Mouse (Mus musculus) CH12.LX (cell line): ENCODE measurements at regions not wholly inside any gene's neighbourhood (a gene's known extent, or its start where the extent isn't known, plus 50 kb on each side); places are given as distances from the start of the nearest gene placed in this dataset.

ENCODE experiments used
- DNase-seq: peaks from one replicate; pipeline ENCODE4 v3.0.0-alpha.2; 2013; ENCODE audit errors: extremely low read depth
- H3K27ac ChIP-seq: 2 replicates; pipeline ENCODE4 v1.5.1; 2012; ENCODE audit warnings: low read depth, mild to moderate bottlenecking, control low read depth, moderate library complexity; ENCODE audit not compliant: insufficient read depth
- H3K27me3 ChIP-seq: replicated peaks from 2 replicates; pipeline ENCODE3; 2012; ENCODE audit warnings: inconsistent platforms
- H3K36me3 ChIP-seq, 2 experiments: replicated peaks in 1 of 2; 2 replicates each; pipeline versions ENCODE3 to v1.6.1; 2012; ENCODE audit warnings: inconsistent platforms in 1 of 2, low read length in 1 of 2, mild to moderate bottlenecking in 1 of 2, mixed read lengths in 1 of 2, moderate library complexity in 1 of 2; ENCODE audit not compliant: control insufficient read depth in 1 of 2, insufficient read depth in 1 of 2
- H3K4me1 ChIP-seq, 2 experiments: 2 replicates each; pipeline ENCODE4 v1.6.1; 2012; ENCODE audit warnings: inconsistent platforms in 1 of 2, moderate library complexity in 1 of 2; ENCODE audit not compliant: insufficient read depth in 2 of 2, control insufficient read depth in 1 of 2
- H3K4me2 ChIP-seq: 2 replicates; pipeline ENCODE4 v1.6.1; 2012; ENCODE audit warnings: low read depth, mild to moderate bottlenecking, control low read depth; ENCODE audit not compliant: poor library complexity, insufficient read depth, severe bottlenecking
- H3K4me3 ChIP-seq, 3 experiments: fragments of 150-350 bp in 1 of 3; sonication (generic) in 1 of 3; replicated peaks in 1 of 3; 2 replicates each; pipeline versions ENCODE3 to v1.5.1; 2011 to 2012; ENCODE audit warnings: low read depth in 2 of 3, low read length in 2 of 3, mild to moderate bottlenecking in 2 of 3, moderate library complexity in 2 of 3, control low read depth in 1 of 3, improper control_type of control experiment in 1 of 3, inconsistent platforms in 1 of 3, mixed read lengths in 1 of 3; ENCODE audit not compliant: poor library complexity in 1 of 3
- H3K79me2 ChIP-seq: replicated peaks from 2 replicates; pipeline ENCODE4 v1.6.1; 2012; ENCODE audit warnings: mild to moderate bottlenecking, moderate library complexity; ENCODE audit not compliant: control insufficient read depth, poor library complexity, insufficient read depth, severe bottlenecking; ENCODE audit errors: extremely low read depth
- H3K9ac ChIP-seq: 2 replicates; pipeline ENCODE4 v1.6.1; 2012; ENCODE audit warnings: low read depth, mild to moderate bottlenecking, control low read depth, moderate library complexity; ENCODE audit not compliant: insufficient read depth
- H3K9me3 ChIP-seq: replicated peaks from 2 replicates; pipeline ENCODE3; 2012; ENCODE audit warnings: low read length, inconsistent platforms, mixed read lengths
- BHLHE40 ChIP-seq: IDR thresholded peaks from 2 replicates; pipeline ENCODE4 v1.6.1; 2011; ENCODE audit warnings: mild to moderate bottlenecking, low read depth, low read length, improper control_type of control experiment
- CHD1 ChIP-seq: IDR thresholded peaks from 2 replicates; pipeline ENCODE4 v1.6.1; 2012; ENCODE audit warnings: low read depth, low read length, improper control_type of control experiment, inconsistent platforms
- CHD2 ChIP-seq: IDR thresholded peaks from 2 replicates; pipeline ENCODE4 v1.6.1; 2011; ENCODE audit warnings: low read length, improper control_type of control experiment
- CTCF ChIP-seq, 2 experiments: IDR thresholded peaks in 1 of 2; conservative IDR thresholded peaks in 1 of 2; 2 replicates each; pipeline ENCODE4 v1.5.1; 2011 to 2012; ENCODE audit warnings: low read depth in 2 of 2, low read length in 2 of 2, improper control_type of control experiment in 1 of 2, inconsistent platforms in 1 of 2, mild to moderate bottlenecking in 1 of 2, moderate library complexity in 1 of 2
- EP300 ChIP-seq: IDR thresholded peaks from 2 replicates; pipeline ENCODE4 v1.6.1; 2011; ENCODE audit warnings: low read length, improper control_type of control experiment
- ETS1 ChIP-seq: conservative IDR thresholded peaks from 2 replicates; pipeline ENCODE4 v1.6.1; 2012; ENCODE audit warnings: low read depth, mild to moderate bottlenecking, inconsistent platforms, low read length, improper control_type of control experiment, moderate library complexity
- GABPA ChIP-seq: IDR thresholded peaks from 2 replicates; pipeline ENCODE4 v1.6.1; 2012; ENCODE audit warnings: low read depth, low read length, improper control_type of control experiment, inconsistent platforms; ENCODE audit not compliant: insufficient replicate concordance
- HCFC1 ChIP-seq: IDR thresholded peaks from 2 replicates; pipeline ENCODE4 v1.6.1; 2012; ENCODE audit warnings: low read depth, mild to moderate bottlenecking, inconsistent platforms, low read length, improper control_type of control experiment
- JUND ChIP-seq: conservative IDR thresholded peaks from 2 replicates; pipeline ENCODE4 v1.6.1; 2011; ENCODE audit warnings: low read depth, low read length, improper control_type of control experiment
- KAT2A ChIP-seq: IDR thresholded peaks from 2 replicates; pipeline ENCODE4 v1.6.1; 2012; ENCODE audit warnings: low read length, improper control_type of control experiment, inconsistent platforms; ENCODE audit not compliant: insufficient replicate concordance
- MAFK ChIP-seq: IDR thresholded peaks from 2 replicates; pipeline ENCODE4 v1.6.1; 2011; ENCODE audit warnings: low read length, improper control_type of control experiment; ENCODE audit not compliant: insufficient replicate concordance
- MAX ChIP-seq: IDR thresholded peaks from 2 replicates; pipeline ENCODE4 v1.6.1; 2011; ENCODE audit warnings: low read length, improper control_type of control experiment
- MAZ ChIP-seq: IDR thresholded peaks from 2 replicates; pipeline ENCODE4 v1.6.1; 2012; ENCODE audit warnings: low read depth, mild to moderate bottlenecking, inconsistent platforms, low read length, improper control_type of control experiment, moderate library complexity
- MEF2A ChIP-seq: IDR thresholded peaks from 2 replicates; pipeline ENCODE4 v1.6.1; 2014; ENCODE audit warnings: low read depth, mild to moderate bottlenecking, inconsistent platforms, low read length, improper control_type of control experiment, borderline replicate concordance
- MXI1 ChIP-seq: IDR thresholded peaks from 2 replicates; pipeline ENCODE4 v1.6.1; 2011; ENCODE audit warnings: mild to moderate bottlenecking, low read depth, low read length, improper control_type of control experiment
- NELFE ChIP-seq: IDR thresholded peaks from 2 replicates; pipeline ENCODE4 v1.6.1; 2011; ENCODE audit warnings: low read depth, low read length, improper control_type of control experiment
- NRF1 ChIP-seq: IDR thresholded peaks from 2 replicates; pipeline ENCODE4 v1.6.1; 2014; ENCODE audit warnings: low read depth, mild to moderate bottlenecking, inconsistent platforms, low read length, improper control_type of control experiment, moderate library complexity
- PAX5 ChIP-seq: IDR thresholded peaks from 2 replicates; pipeline ENCODE4 v1.6.1; 2012; ENCODE audit warnings: low read length, inconsistent platforms, mixed read lengths
- POLR2A ChIP-seq: IDR thresholded peaks from 2 replicates; pipeline ENCODE4 v1.6.1; 2011; ENCODE audit warnings: low read depth, mild to moderate bottlenecking, improper control_type of control experiment, low read length
- POLR2AphosphoS2 ChIP-seq: IDR thresholded peaks from 2 replicates; pipeline ENCODE4 v1.6.1; 2011; ENCODE audit warnings: low read depth, low read length, improper control_type of control experiment
- RAD21 ChIP-seq: IDR thresholded peaks from 2 replicates; pipeline ENCODE4 v1.6.1; 2011; ENCODE audit warnings: low read depth, mild to moderate bottlenecking, low read length, improper control_type of control experiment, moderate library complexity
- SIN3A ChIP-seq: IDR thresholded peaks from 2 replicates; pipeline ENCODE4 v1.6.1; 2012; ENCODE audit warnings: low read length, improper control_type of control experiment, inconsistent platforms
- SMC3 ChIP-seq: IDR thresholded peaks from 2 replicates; pipeline ENCODE4 v1.6.1; 2011; ENCODE audit warnings: low read depth, low read length, improper control_type of control experiment
- TCF12 ChIP-seq: IDR thresholded peaks from 2 replicates; pipeline ENCODE4 v1.6.1; 2014; ENCODE audit warnings: low read depth, mild to moderate bottlenecking, inconsistent platforms, low read length, improper control_type of control experiment
- UBTF ChIP-seq: IDR thresholded peaks from 2 replicates; pipeline ENCODE4 v1.6.1; 2012; ENCODE audit warnings: low read depth, mild to moderate bottlenecking, inconsistent platforms, low read length, improper control_type of control experiment, moderate library complexity
- USF1 ChIP-seq: IDR thresholded peaks from 2 replicates; pipeline ENCODE4 v1.6.1; 2014; ENCODE audit warnings: low read depth, mild to moderate bottlenecking, inconsistent platforms, low read length, improper control_type of control experiment
- ZC3H11A ChIP-seq: IDR thresholded peaks from 2 replicates; pipeline ENCODE4 v1.6.1; 2012; ENCODE audit warnings: low read depth, mild to moderate bottlenecking, inconsistent platforms, low read length, improper control_type of control experiment
- ZKSCAN1 ChIP-seq: IDR thresholded peaks from 2 replicates; pipeline ENCODE4 v1.6.1; 2012; ENCODE audit warnings: low read depth, inconsistent platforms, low read length, improper control_type of control experiment, borderline replicate concordance
- ZMIZ1 ChIP-seq: IDR thresholded peaks from 2 replicates; pipeline ENCODE4 v1.6.1; 2012; ENCODE audit warnings: low read depth, mild to moderate bottlenecking, inconsistent platforms, low read length, improper control_type of control experiment
- dilution Hi-C: fragments of 300-500 bp; cut with MboI; formaldehyde crosslinking; loops from 2 replicates; pipeline ENCODE4 v1.14.3; 2020; ENCODE audit warnings: low sequenced_read_pairs; ENCODE audit not compliant: extremely low pct_unique_long_range_greater_than_20kb, extremely low pct_ligation_motif_present
- in situ Hi-C: fragments of 300-500 bp; cut with MboI; formaldehyde crosslinking; loops from 3 replicates; pipeline ENCODE4 v1.14.3; 2019; ENCODE audit warnings: low sequenced_read_pairs, low pct_ligation_motif_present, low pct_unique_long_range_greater_than_20kb, mixed read lengths

- Histone ChIP-seq H3K4me2 (no peak overlapping the region), H3K9me3 (no peaks in the 10 kb centered on the region), H3K9ac (no peak overlapping the region), H3K36me3 (no peaks in the 10 kb centered on the region), H3K27me3 (no peaks in the 10 kb centered on the region), H3K27ac (no peak overlapping the region), H3K4me1 (0 out of 4 replicates have a peak, but pooled peaks cover 0 to 2% of the 10 kb centered on the region in 2 experiments), H3K79me2 (no peaks in the 10 kb centered on the region), H3K4me3 (no peak overlapping the region)
- DNase-seq = no peak
- dilution Hi-C loops (no loop called here), in situ Hi-C loops (no loop called here)
- TF ChIP-seq KAT2A (no peak), GABPA (no peak), MAZ (no peak), CHD2 (no peak), USF1 (no peak), MAX (no peak), ZC3H11A (no peak), TCF12 (no peak), ZKSCAN1 (no peak), UBTF (no peak), RAD21 (no peak), NRF1 (no peak), EP300 (no peak), SMC3 (no peak), POLR2AphosphoS2 (no peak), POLR2A (no peak), JUND (no peak)
Measured at GRCm38 (mm10) chr8:86224851-86225250, 355.6 kb downstream of the Abcc12 start.

- Histone ChIP-seq H3K4me1 (0 out of 4 replicates have a peak, but pooled peaks cover 0 to 2% of the 10 kb centered on the region in 2 experiments), H3K4me2 (no peak overlapping the region), H3K27me3 (no peaks in the 10 kb centered on the region), H3K9ac (no peak overlapping the region), H3K9me3 (no peaks in the 10 kb centered on the region), H3K36me3 (no peaks in the 10 kb centered on the region), H3K4me3 (no peak overlapping the region), H3K79me2 (no peaks in the 10 kb centered on the region), H3K27ac (no peak overlapping the region)
- TF ChIP-seq SMC3 = no peak
- no peak for TF ChIP-seq KAT2A
- TF ChIP-seq CTCF (conservative IDR thresholded peaks at IDR 0.05 in 1 of 2, IDR thresholded peaks at IDR 0.05 in 1 of 2; ENCODE audit: low read depth in 2 of 2, low read length in 2 of 2) = no peak
- no peak for TF ChIP-seq ZMIZ1
- TF ChIP-seq NELFE = no peak
- TF ChIP-seq MXI1 = no peak
- TF ChIP-seq POLR2A = no peak
- TF ChIP-seq GABPA = no peak
- no peak for TF ChIP-seq BHLHE40
- TF ChIP-seq CHD1 = no peak
- TF ChIP-seq SIN3A = no peak
- no peak for TF ChIP-seq MEF2A
- no peak for TF ChIP-seq PAX5
- no peak for TF ChIP-seq HCFC1
- TF ChIP-seq ETS1 = no peak
- no peak for TF ChIP-seq UBTF
- no peak for TF ChIP-seq MAFK
- dilution Hi-C loops = no loop called here
- in situ Hi-C loops = no loop called here
- DNase-seq = no peak
Measured at GRCm38 (mm10) chr8:86222715-86223114, 357.8 kb downstream of the Abcc12 start.
